Mouse (Mus musculus): Measurements from ENCODE around the gene Tapt1. TPM values are rescaled to one million over a fixed set of nuclear protein-coding genes. Genes with fewer than 3 reads are reported as not detected.

Tapt1 gene
- polyA plus RNA-seq, 1 experiment, result 22.5 TPM

- Histone ChIP-seq H3K4me3 (ENCODE audit: low read depth, low read length) (no peak overlapping the region), H3K27me3 (ENCODE audit: control insufficient read depth, insufficient read depth, low read length, poor library complexity, severe bottlenecking) (no peaks in the 10 kb centered on the region), H3K36me3 (ENCODE audit: control insufficient read depth, insufficient read depth, low read length, poor library complexity, severe bottlenecking) (no peaks in the 10 kb centered on the region), H3K9me3 (replicated peaks; ENCODE audit: control insufficient read depth, insufficient read depth, low read length, poor library complexity, severe bottlenecking) (no peaks in the 10 kb centered on the region), H3K4me1 (ENCODE audit: control insufficient read depth, insufficient read depth, low read length) (no peaks in the 10 kb centered on the region), H3K27ac (ENCODE audit: insufficient read depth, low read length) (no peak overlapping the region), H3K9ac (ENCODE audit: low read depth, poor library complexity, severe bottlenecking) (no peak overlapping the region)
- TF ChIP-seq EP300 (IDR thresholded peaks at IDR 0.05; ENCODE audit: insufficient read depth, low read depth, low read length), result no peak
- TF ChIP-seq CTCF (IDR thresholded peaks at IDR 0.05; ENCODE audit: low read depth, low read length), result no peak
- no peak for TF ChIP-seq POLR2A (IDR thresholded peaks at IDR 0.05; ENCODE audit: insufficient read depth, low read length)
These were observed 31.7 kb upstream of the Tapt1 start for GRCm38 (mm10) chr5:44258163-44258562.

DNA sequence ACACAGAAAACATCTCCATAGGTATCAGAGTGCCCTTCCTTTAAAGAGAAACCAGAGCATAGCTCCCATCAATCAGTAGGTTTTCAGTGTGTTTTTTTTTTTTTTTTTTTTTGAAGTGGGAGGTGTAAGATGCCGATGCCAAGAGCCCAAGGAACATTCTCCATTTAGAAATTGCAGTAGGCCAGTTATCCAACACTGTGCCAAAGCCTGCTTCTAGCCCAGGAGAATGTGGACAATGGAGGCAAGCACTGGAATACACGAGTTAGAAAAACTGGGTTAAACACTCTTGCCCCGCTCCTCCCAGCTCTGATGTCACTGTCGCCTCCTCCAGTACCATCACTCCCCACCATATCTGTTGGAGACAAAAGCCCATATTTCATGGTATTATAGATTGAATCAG is 31.0 kb upstream of the Tapt1 start:
- Histone ChIP-seq H3K27ac (ENCODE audit: insufficient read depth, low read length) (no peak overlapping the region), H3K4me1 (ENCODE audit: control insufficient read depth, insufficient read depth, low read length) (no peaks in the 10 kb centered on the region), H3K9ac (ENCODE audit: low read depth, poor library complexity, severe bottlenecking) (no peak overlapping the region), H3K4me3 (ENCODE audit: low read depth, low read length) (no peak overlapping the region), H3K27me3 (ENCODE audit: control insufficient read depth, insufficient read depth, low read length, poor library complexity, severe bottlenecking) (no peaks in the 10 kb centered on the region), H3K36me3 (ENCODE audit: control insufficient read depth, insufficient read depth, low read length, poor library complexity, severe bottlenecking) (no peaks in the 10 kb centered on the region), H3K9me3 (replicated peaks; ENCODE audit: control insufficient read depth, insufficient read depth, low read length, poor library complexity, severe bottlenecking) (no peaks in the 10 kb centered on the region)
- TF ChIP-seq POLR2A (IDR thresholded peaks at IDR 0.05; ENCODE audit: insufficient read depth, low read length) (no peak), EP300 (IDR thresholded peaks at IDR 0.05; ENCODE audit: insufficient read depth, low read depth, low read length) (no peak), CTCF (IDR thresholded peaks at IDR 0.05; ENCODE audit: low read depth, low read length) (no peak)

DNA sequence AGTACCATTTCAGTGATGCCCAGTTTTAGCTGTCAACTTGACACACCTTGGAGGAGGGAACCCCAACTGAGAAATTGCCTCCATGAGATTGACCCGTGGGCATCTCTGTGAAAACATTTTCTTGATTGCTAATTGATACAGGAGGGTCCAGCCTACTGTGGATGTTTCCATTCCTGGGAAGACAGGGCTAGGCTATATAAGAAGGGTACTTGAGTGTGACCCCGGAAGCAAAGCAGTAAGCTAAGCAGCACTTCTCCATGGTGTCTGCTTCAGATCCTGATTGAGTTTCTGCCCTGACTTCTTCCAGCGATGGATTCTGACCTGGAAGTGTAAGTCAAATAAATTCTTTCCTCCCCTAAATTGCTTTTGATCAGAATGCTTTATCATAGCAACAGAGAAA is 30.1 kb upstream of the Tapt1 start:
- Histone ChIP-seq H3K9me3 (replicated peaks; ENCODE audit: control insufficient read depth, insufficient read depth, low read length, poor library complexity, severe bottlenecking) (no peaks in the 10 kb centered on the region), H3K9ac (ENCODE audit: low read depth, poor library complexity, severe bottlenecking) (no peak overlapping the region), H3K27me3 (ENCODE audit: control insufficient read depth, insufficient read depth, low read length, poor library complexity, severe bottlenecking) (no peaks in the 10 kb centered on the region), H3K4me1 (ENCODE audit: control insufficient read depth, insufficient read depth, low read length) (no peaks in the 10 kb centered on the region), H3K27ac (ENCODE audit: insufficient read depth, low read length) (no peak overlapping the region), H3K36me3 (ENCODE audit: control insufficient read depth, insufficient read depth, low read length, poor library complexity, severe bottlenecking) (no peaks in the 10 kb centered on the region), H3K4me3 (ENCODE audit: low read depth, low read length) (no peak overlapping the region)
- no peak for TF ChIP-seq POLR2A (IDR thresholded peaks at IDR 0.05; ENCODE audit: insufficient read depth, low read length)
- no peak for TF ChIP-seq CTCF (IDR thresholded peaks at IDR 0.05; ENCODE audit: low read depth, low read length)
- TF ChIP-seq EP300 (IDR thresholded peaks at IDR 0.05; ENCODE audit: insufficient read depth, low read depth, low read length), result no peak

DNA sequence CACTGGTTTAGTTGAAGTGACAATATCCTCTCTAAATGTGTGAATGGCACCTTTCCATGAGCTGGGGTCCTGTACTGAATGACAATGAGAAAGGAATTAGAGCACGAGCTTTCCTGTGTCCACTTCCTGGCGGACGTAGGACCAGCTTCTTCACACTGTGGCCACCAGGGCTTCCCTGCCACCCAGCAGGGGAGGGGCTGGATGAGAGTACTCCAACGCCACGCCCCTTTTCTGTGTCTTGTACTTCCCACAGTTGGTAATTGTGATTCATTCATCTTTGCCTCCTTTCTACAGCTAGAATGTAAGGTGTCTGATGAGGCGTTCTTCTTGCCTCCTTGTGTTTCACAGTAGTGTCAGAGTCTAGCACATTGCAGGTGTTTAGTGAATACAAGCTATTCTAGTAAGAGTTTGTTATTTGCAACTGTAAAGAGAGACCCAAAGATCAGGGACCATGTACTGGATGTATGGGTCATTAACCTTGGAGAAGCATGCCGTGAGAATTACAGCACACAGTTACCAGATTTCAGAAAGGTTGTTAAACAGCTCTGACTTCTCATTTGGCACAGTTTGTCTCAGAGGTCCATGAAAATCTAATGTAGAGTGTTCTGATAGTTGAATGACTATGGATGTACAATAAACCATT is 29.5 kb upstream of the Tapt1 start:
- Histone ChIP-seq H3K9ac (ENCODE audit: low read depth, poor library complexity, severe bottlenecking) (no peak overlapping the region), H3K36me3 (ENCODE audit: control insufficient read depth, insufficient read depth, low read length, poor library complexity, severe bottlenecking) (no peaks in the 10 kb centered on the region), H3K4me3 (ENCODE audit: low read depth, low read length) (no peak overlapping the region), H3K27ac (ENCODE audit: insufficient read depth, low read length) (no peak overlapping the region), H3K4me1 (ENCODE audit: control insufficient read depth, insufficient read depth, low read length) (no peaks in the 10 kb centered on the region), H3K9me3 (replicated peaks; ENCODE audit: control insufficient read depth, insufficient read depth, low read length, poor library complexity, severe bottlenecking) (no peaks in the 10 kb centered on the region; the same call in 1 of the 2 replicates), H3K27me3 (ENCODE audit: control insufficient read depth, insufficient read depth, low read length, poor library complexity, severe bottlenecking) (no peaks in the 10 kb centered on the region)
- TF ChIP-seq EP300 (IDR thresholded peaks at IDR 0.05; ENCODE audit: insufficient read depth, low read depth, low read length), result no peak
- no peak for TF ChIP-seq CTCF (IDR thresholded peaks at IDR 0.05; ENCODE audit: low read depth, low read length)
- TF ChIP-seq POLR2A (IDR thresholded peaks at IDR 0.05; ENCODE audit: insufficient read depth, low read length), result no peak

GRCm38 (mm10) chr5:44253449-44253848 is 27.0 kb upstream of the Tapt1 start:
- H3K9me3 ChIP-seq (replicated peaks; ENCODE audit: control insufficient read depth, insufficient read depth, low read length, poor library complexity, severe bottlenecking), result no peaks in the 10 kb centered on the region; the same call in 1 of the 2 replicates
- H3K4me1 ChIP-seq (ENCODE audit: control insufficient read depth, insufficient read depth, low read length), result no peaks in the 10 kb centered on the region
- TF ChIP-seq CTCF (IDR thresholded peaks at IDR 0.05; ENCODE audit: low read depth, low read length) (no peak), POLR2A (IDR thresholded peaks at IDR 0.05; ENCODE audit: insufficient read depth, low read length) (no peak), EP300 (IDR thresholded peaks at IDR 0.05; ENCODE audit: insufficient read depth, low read depth, low read length) (no peak)
- no peaks in the 10 kb centered on the region for H3K27me3 ChIP-seq (ENCODE audit: control insufficient read depth, insufficient read depth, low read length, poor library complexity, severe bottlenecking)
- no peak overlapping the region for H3K27ac ChIP-seq (ENCODE audit: insufficient read depth, low read length)
- H3K36me3 ChIP-seq (ENCODE audit: control insufficient read depth, insufficient read depth, low read length, poor library complexity, severe bottlenecking), result no peaks in the 10 kb centered on the region
- H3K4me3 ChIP-seq (ENCODE audit: low read depth, low read length), result no peak overlapping the region
- H3K9ac ChIP-seq (ENCODE audit: low read depth, poor library complexity, severe bottlenecking), result no peak overlapping the region

DNA sequence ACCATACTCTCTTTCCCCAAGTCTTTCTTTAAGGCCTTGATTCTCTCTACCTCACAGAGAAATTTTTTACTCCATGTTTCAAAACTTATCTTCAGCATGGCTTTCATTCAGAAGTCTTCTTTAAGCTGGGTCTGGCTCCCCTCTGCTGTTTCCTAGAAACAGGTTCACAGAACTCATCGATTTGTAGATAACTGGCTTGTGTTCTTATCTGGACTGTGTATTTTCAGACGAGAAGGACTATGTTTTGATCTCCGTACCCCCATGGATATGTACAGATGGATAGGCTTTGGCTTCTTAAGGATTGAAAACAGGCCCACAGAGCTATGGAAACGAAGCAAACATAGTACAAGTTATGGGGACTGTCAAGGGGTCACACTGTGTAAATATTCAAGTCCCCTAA is 26.0 kb upstream of the Tapt1 start:
- Histone ChIP-seq H3K9me3 (replicated peaks; ENCODE audit: control insufficient read depth, insufficient read depth, low read length, poor library complexity, severe bottlenecking) (no peaks in the 10 kb centered on the region; the same call in 1 of the 2 replicates), H3K27ac (ENCODE audit: insufficient read depth, low read length) (no peak overlapping the region), H3K9ac (ENCODE audit: low read depth, poor library complexity, severe bottlenecking) (no peak overlapping the region), H3K27me3 (ENCODE audit: control insufficient read depth, insufficient read depth, low read length, poor library complexity, severe bottlenecking) (no peaks in the 10 kb centered on the region), H3K4me3 (ENCODE audit: low read depth, low read length) (no peak overlapping the region), H3K4me1 (ENCODE audit: control insufficient read depth, insufficient read depth, low read length) (no peaks in the 10 kb centered on the region), H3K36me3 (ENCODE audit: control insufficient read depth, insufficient read depth, low read length, poor library complexity, severe bottlenecking) (no peaks in the 10 kb centered on the region)
- TF ChIP-seq CTCF (IDR thresholded peaks at IDR 0.05; ENCODE audit: low read depth, low read length) (no peak), POLR2A (IDR thresholded peaks at IDR 0.05; ENCODE audit: insufficient read depth, low read length) (no peak), EP300 (IDR thresholded peaks at IDR 0.05; ENCODE audit: insufficient read depth, low read depth, low read length) (no peak)
